Mouse (Mus musculus) erythroblast, embryonic 14.5 days (primary cell): ENCODE data around the gene Rbks.

Source experiments
- GATA1 ChIP-seq: IDR thresholded peaks from 2 replicates; pipeline ENCODE4 v1.6.1; 2012; ENCODE audit warnings: low read length, inconsistent platforms, mixed read lengths
- TAL1 ChIP-seq: IDR thresholded peaks from 3 replicates; pipeline ENCODE4 v1.6.1; 2012; ENCODE audit warnings: low read length, inconsistent platforms, mixed read lengths

GRCm38 (mm10) chr5:31686040-31686439 is 11.4 kb downstream of the Rbks start:
- TF ChIP-seq TAL1 (peak; percentile 63), GATA1 (peak; percentile 74)
